Mouse (Mus musculus) embryonic facial prominence, embryonic 14.5 days (tissue): Measurements from ENCODE around the gene Epsti1. TPM values are rescaled to one million over a fixed set of nuclear protein-coding genes. Genes with fewer than 3 reads are reported as not detected.

Source experiments
- ATAC-seq: fragments of 200-750 bp; cut with Nextera tagmentation; 2 replicates; pipeline ENCODE4 v1.8.0; 2017; ENCODE audit warnings: low read depth, moderate number of reproducible peaks, moderate TSS enrichment
- DNase-seq: peaks from one replicate; pipeline ENCODE4 v3.0.0-alpha.2; 2015; ENCODE audit warnings: low spot score
- H3K27ac ChIP-seq: fragments of 300-500 bp; sonication (generic); replicated peaks from 2 replicates; pipeline ENCODE4 v1.5.1; 2014; ENCODE audit warnings: low read depth, mild to moderate bottlenecking, low read length, moderate library complexity
- H3K27me3 ChIP-seq: fragments of 300-500 bp; sonication (generic); replicated peaks from 2 replicates; pipeline ENCODE4 v1.6.1; 2014; ENCODE audit warnings: low read length; ENCODE audit not compliant: control insufficient read depth, insufficient read depth
- H3K36me3 ChIP-seq: fragments of 300-500 bp; sonication (generic); 2 replicates; pipeline ENCODE4 v1.6.1; 2014; ENCODE audit warnings: low read length, mixed read lengths; ENCODE audit not compliant: control insufficient read depth, insufficient read depth
- H3K4me1 ChIP-seq: fragments of 300-500 bp; sonication (generic); 2 replicates; pipeline ENCODE4 v1.6.1; 2014; ENCODE audit warnings: antibody characterized with exemption, low read length; ENCODE audit not compliant: control insufficient read depth, insufficient read depth
- H3K4me2 ChIP-seq: fragments of 300-500 bp; sonication (generic); 2 replicates; pipeline ENCODE4 v1.6.1; 2014; ENCODE audit warnings: low read depth, mild to moderate bottlenecking, low read length, moderate library complexity, mixed read lengths
- H3K4me3 ChIP-seq: fragments of 300-500 bp; sonication (generic); 2 replicates; pipeline ENCODE4 v1.5.1; 2014; ENCODE audit warnings: low read depth, mild to moderate bottlenecking, low read length
- H3K9ac ChIP-seq: fragments of 300-500 bp; sonication (generic); 2 replicates; pipeline ENCODE4 v1.6.1; 2014; ENCODE audit warnings: low read depth, mild to moderate bottlenecking, low read length, moderate library complexity, mixed read lengths
- H3K9me3 ChIP-seq: fragments of 300-500 bp; sonication (generic); 2 replicates; pipeline ENCODE4 v1.6.1; 2016; ENCODE audit warnings: low read length; ENCODE audit not compliant: control insufficient read depth
- WGBS: fragments of 180-500 bp; shearing (Covaris S2); extraction: QIAGEN DNeasy Blood & Tissue Kit; methylation state at CpG from one replicate; pipeline ENCODE4 v1.1.7; 2014; 5-methylcytosine and 5-hydroxymethylcytosine counted together
- polyA plus RNA-seq: library from polyadenylated mRNA; unstranded; fragments of >200 nt; fragmentation: Nextera tagmentation; extraction: Ambion mirVana; gene quantifications from 2 replicates; pipeline ENCODE4 v1.2.1, GENCODE M21; 2014

Epsti1 gene
- polyA plus RNA-seq, 1 experiment from 2014 or later, result 1.1 TPM

GRCm38 (mm10) chr14:78011808-78012207 lies 107.8 kb downstream of the Epsti1 start:
- Histone ChIP-seq H3K9ac (no peak overlapping the region), H3K9me3 (no peaks in the 10 kb centered on the region), H3K36me3 (no peaks in the 10 kb centered on the region), H3K4me2 (peak overlapping the region; percentile 23; the same call in 1 of the 2 replicates), H3K27ac (peak overlapping the region; percentile 55), H3K4me3 (no peak overlapping the region), H3K27me3 (no peaks in the 10 kb centered on the region), H3K4me1 (peaks cover 9% of the 10 kb centered on the region; the same call in 1 of the 2 replicates)
- DNase-seq (no peak), ATAC-seq (no peak)
- 39% methylated on average over 10 of the region's 10 CpGs for WGBS

GRCm38 (mm10) chr14:78015540-78016321 lies 111.7 kb downstream of the Epsti1 start:
- DNase-seq (no peak), ATAC-seq (no peak)
- no peak overlapping the region for H3K4me3 ChIP-seq
- H3K9me3 ChIP-seq, result no peaks in the 10 kb centered on the region
- H3K27me3 ChIP-seq, result no peaks in the 10 kb centered on the region
- H3K4me1 ChIP-seq, result peaks cover 9% of the 10 kb centered on the region; the same call in 1 of the 2 replicates
- no peaks in the 10 kb centered on the region for H3K36me3 ChIP-seq
- H3K27ac ChIP-seq, result no peak overlapping the region
- WGBS, result 72% methylated on average over 7 of the region's 7 CpGs
- no peak overlapping the region for H3K4me2 ChIP-seq
- H3K9ac ChIP-seq, result no peak overlapping the region

- peaks cover 9% of the 10 kb centered on the region; the same call in 1 of the 2 replicates for H3K4me1 ChIP-seq
- ATAC-seq (no peak), DNase-seq (no peak)
- H3K27ac ChIP-seq, result no peak overlapping the region
- no peaks in the 10 kb centered on the region for H3K36me3 ChIP-seq
- H3K9ac ChIP-seq, result no peak overlapping the region
- no peak overlapping the region for H3K4me2 ChIP-seq
- no peaks in the 10 kb centered on the region for H3K9me3 ChIP-seq
- no peak overlapping the region for H3K4me3 ChIP-seq
- H3K27me3 ChIP-seq, result no peaks in the 10 kb centered on the region
- 67% methylated on average over 4 of the region's 4 CpGs for WGBS
Measured at GRCm38 (mm10) chr14:78016398-78016797, 112.4 kb downstream of the Epsti1 start.

GRCm38 (mm10) chr14:78019935-78020334 lies 115.9 kb downstream of the Epsti1 start:
- no peak overlapping the region for H3K4me2 ChIP-seq
- 50% methylated on average over 8 of the region's 8 CpGs for WGBS

GRCm38 (mm10) chr14:78038876-78039275 lies 134.8 kb downstream of the Epsti1 start:
- Histone ChIP-seq H3K4me1 (0 out of 2 replicates have a peak, but pooled peaks cover 3% of the 10 kb centered on the region), H3K9ac (no peak overlapping the region), H3K27ac (no peak overlapping the region), H3K4me3 (no peak overlapping the region), H3K9me3 (no peaks in the 10 kb centered on the region), H3K36me3 (no peaks in the 10 kb centered on the region), H3K27me3 (no peaks in the 10 kb centered on the region), H3K4me2 (peak overlapping the region; percentile 27)
- no peak for ATAC-seq
- WGBS, result 47% methylated on average over 8 of the region's 8 CpGs
- peak; percentile 35 for DNase-seq

More at GRCm38 (mm10) chr14:78019935-78020334, 115.9 kb downstream of the Epsti1 start:
- peaks cover 5% of the 10 kb centered on the region; the same call in 1 of the 2 replicates for H3K4me1 ChIP-seq
- no peak overlapping the region for H3K9ac ChIP-seq
- H3K27ac ChIP-seq, result no peak overlapping the region
- ATAC-seq (peak; percentile 37; the same call in 1 of the 2 replicates), DNase-seq (peak; percentile 48)
- no peaks in the 10 kb centered on the region for H3K27me3 ChIP-seq
- no peak overlapping the region for H3K4me3 ChIP-seq
- H3K9me3 ChIP-seq, result no peaks in the 10 kb centered on the region
- H3K36me3 ChIP-seq, result no peaks in the 10 kb centered on the region

- WGBS, result 82% methylated on average over 6 of the region's 6 CpGs
- H3K9ac ChIP-seq, result no peak overlapping the region
- no peak for ATAC-seq
Measured at GRCm38 (mm10) chr14:78040643-78041042, 136.6 kb downstream of the Epsti1 start.

GRCm38 (mm10) chr14:78041886-78042526 lies 138.0 kb downstream of the Epsti1 start:
- no peak overlapping the region for H3K4me3 ChIP-seq
- no peak overlapping the region for H3K4me2 ChIP-seq
- DNase-seq (peak; percentile 73), ATAC-seq (0 out of 2 replicates have a peak, but pooled peaks have one; percentile 30)
- H3K27ac ChIP-seq, result no peak overlapping the region; the same call in 1 of the 2 replicates
- no peaks in the 10 kb centered on the region for H3K36me3 ChIP-seq
- 59% methylated on average over 11 of the region's 11 CpGs for WGBS
- H3K9ac ChIP-seq, result no peak overlapping the region
- no peaks in the 10 kb centered on the region for H3K27me3 ChIP-seq
- 0 out of 2 replicates have a peak, but pooled peaks cover 3% of the 10 kb centered on the region for H3K4me1 ChIP-seq
- H3K9me3 ChIP-seq, result no peaks in the 10 kb centered on the region

More at GRCm38 (mm10) chr14:78040643-78041042, 136.6 kb downstream of the Epsti1 start:
- no peaks in the 10 kb centered on the region for H3K36me3 ChIP-seq
- H3K9me3 ChIP-seq, result no peaks in the 10 kb centered on the region
- no peak overlapping the region for H3K4me2 ChIP-seq
- DNase-seq, result no peak
- H3K4me3 ChIP-seq, result no peak overlapping the region
- H3K27ac ChIP-seq, result no peak overlapping the region
- H3K4me1 ChIP-seq, result 0 out of 2 replicates have a peak, but pooled peaks cover 3% of the 10 kb centered on the region
- no peaks in the 10 kb centered on the region for H3K27me3 ChIP-seq

GRCm38 (mm10) chr14:78043079-78043478 lies 139.0 kb downstream of the Epsti1 start:
- DNase-seq, result peak; percentile 81
- Histone ChIP-seq H3K27me3 (no peaks in the 10 kb centered on the region), H3K4me2 (no peak overlapping the region), H3K27ac (no peak overlapping the region), H3K4me1 (0 out of 2 replicates have a peak, but pooled peaks cover 3% of the 10 kb centered on the region), H3K4me3 (no peak overlapping the region), H3K9me3 (no peaks in the 10 kb centered on the region), H3K9ac (no peak overlapping the region), H3K36me3 (no peaks in the 10 kb centered on the region)
- 0 out of 2 replicates have a peak, but pooled peaks have one; percentile 72 for ATAC-seq
- WGBS, result 11% methylated on average over 2 of the region's 2 CpGs
